In genomic region chr4:147131837-147132459, GRCm38 (mm10) we compare ENCODE assay signal across 9 mouse cellular contexts. TPM values are rescaled to one million over a fixed set of nuclear protein-coding genes. Genes with fewer than 3 reads are reported as not detected.
DNase-seq lines count a peak whose midpoint lies in the region; ATAC-seq lines count a peak whose summit lies in the region.
"Not testable (repeated sequence)": the region's sequence is repeated elsewhere in the genome, so short reads cannot be mapped to it uniquely, and the experiment has no call there.
"Had no signal": no experiment of that assay in that cellular context is flagged by ENCODE, and none has a peak within 500 bp of the region (broad histone marks: within the 10 kb centered on the region; RNA-seq: fewer than 3 reads in every experiment).

TSS of gene Zfp991 (plus strand) at chr4:147132038.

- H3K36me3 ChIP-seq in heart, embryonic 10.5 days; hindbrain, embryonic 12.5 days; kidney, embryonic 14.5 days (ENCODE audit: control insufficient read depth, insufficient read depth, low read length); liver, embryonic 11.5 days (ENCODE audit: control insufficient read depth, insufficient read depth, low read length); midbrain, embryonic 12.5 days; stomach, embryonic 15.5 days: not testable (repeated sequence)

- DNase-seq in adrenal gland, postnatal 25 days; heart, embryonic 10.5 days (ENCODE audit: low spot score); liver, embryonic 11.5 days (ENCODE audit: low spot score): not testable (repeated sequence)

- not testable (repeated sequence) for H3K27ac ChIP-seq in heart, embryonic 10.5 days; hindbrain, embryonic 12.5 days; kidney, embryonic 14.5 days (ENCODE audit: low read depth, low read length); liver, embryonic 11.5 days (ENCODE audit: low read depth, low read length); midbrain, embryonic 12.5 days (replicated peaks); stomach, embryonic 15.5 days

- not testable (repeated sequence) for H3K4me1 ChIP-seq in heart, embryonic 10.5 days; hindbrain, embryonic 12.5 days; kidney, embryonic 14.5 days (ENCODE audit: control insufficient read depth, insufficient read depth, low read length); liver, embryonic 11.5 days (replicated peaks; ENCODE audit: control insufficient read depth, insufficient read depth, low read length); midbrain, embryonic 12.5 days; stomach, embryonic 15.5 days

- not testable (repeated sequence) for H3K9ac ChIP-seq in hindbrain, embryonic 12.5 days; kidney, embryonic 14.5 days (ENCODE audit: low read depth, low read length); liver, embryonic 11.5 days (ENCODE audit: low read depth, low read length); midbrain, embryonic 12.5 days (replicated peaks); stomach, embryonic 15.5 days

- 26% methylated on average over 2 of the region's 15 CpGs for WGBS in heart, embryonic 10.5 days
- 28% methylated on average over 2 of the region's 15 CpGs for WGBS in hindbrain, embryonic 12.5 days
- WGBS in kidney, embryonic 14.5 days: 62% methylated on average over 2 of the region's 15 CpGs
- WGBS in liver, embryonic 11.5 days: 31% methylated on average over 2 of the region's 15 CpGs
- 40% methylated on average over 2 of the region's 15 CpGs for WGBS in midbrain, embryonic 12.5 days
- WGBS in stomach, embryonic 15.5 days: 34% methylated on average over 2 of the region's 15 CpGs

- ATAC-seq in erythroblast, adult 5-6 weeks (replicated peaks; ENCODE audit: low FRiP score, poor library complexity, severe bottlenecking): peak; percentile 64; the same call in 1 of the 2 replicates
- ATAC-seq in hindbrain, embryonic 12.5 days (ENCODE audit: low FRiP score); kidney, embryonic 14.5 days (ENCODE audit: low FRiP score, low TSS enrichment); midbrain, embryonic 12.5 days (ENCODE audit: low FRiP score, low read depth); stomach, embryonic 15.5 days (ENCODE audit: insufficient read depth, low FRiP score, low read depth): not testable (repeated sequence)
- ATAC-seq in liver, embryonic 11.5 days (replicated peaks; ENCODE audit: low FRiP score): peak; percentile 65

- not testable (repeated sequence) for H3K9me3 ChIP-seq in heart, embryonic 10.5 days; hindbrain, embryonic 12.5 days (replicated peaks); kidney, embryonic 14.5 days (ENCODE audit: control insufficient read depth, low read length); liver, embryonic 11.5 days (ENCODE audit: control insufficient read depth, low read length); stomach, embryonic 15.5 days
- H3K9me3 ChIP-seq in midbrain, embryonic 12.5 days: peaks cover 11% of the 10 kb centered on the region

- peak within 1 kb of the TSS; percentile 21; the same call in 1 of the 2 replicates for H3K4me2 ChIP-seq in hindbrain, embryonic 12.5 days (replicated peaks)
- peak within 1 kb of the TSS; percentile 19; the same call in 1 of the 2 replicates for H3K4me2 ChIP-seq in kidney, embryonic 14.5 days (replicated peaks; ENCODE audit: low read depth, low read length)
- H3K4me2 ChIP-seq in liver, embryonic 11.5 days: peak within 1 kb of the TSS; percentile 29; the same call in 1 of the 2 replicates
- 0 out of 2 replicates have a peak within 1 kb of the TSS, but pooled peaks have one; percentile 25 for H3K4me2 ChIP-seq in midbrain, embryonic 12.5 days (replicated peaks)
- H3K4me2 ChIP-seq in stomach, embryonic 15.5 days: not testable (repeated sequence)

- H3K4me3 ChIP-seq in heart, embryonic 10.5 days: peak within 1 kb of the TSS; percentile 43
- H3K4me3 ChIP-seq in hindbrain, embryonic 12.5 days: peak within 1 kb of the TSS; percentile 22
- H3K4me3 ChIP-seq in kidney, embryonic 14.5 days (ENCODE audit: low read length): peak within 1 kb of the TSS; percentile 21; the same call in 1 of the 2 replicates
- peak within 1 kb of the TSS; percentile 36 for H3K4me3 ChIP-seq in liver, embryonic 11.5 days (ENCODE audit: low read depth, low read length)
- H3K4me3 ChIP-seq in midbrain, embryonic 12.5 days: peak within 1 kb of the TSS; percentile 24; the same call in 1 of the 2 replicates
- peak within 1 kb of the TSS; percentile 29 for H3K4me3 ChIP-seq in stomach, embryonic 15.5 days (replicated peaks)

- H3K27me3 ChIP-seq in heart, embryonic 10.5 days (ENCODE audit: insufficient read depth, poor library complexity, severe bottlenecking); hindbrain, embryonic 12.5 days; kidney, embryonic 14.5 days (ENCODE audit: control insufficient read depth, insufficient read depth, low read length); liver, embryonic 11.5 days (replicated peaks; ENCODE audit: control insufficient read depth, insufficient read depth, low read length); midbrain, embryonic 12.5 days; stomach, embryonic 15.5 days (replicated peaks): not testable (repeated sequence)

RNA-seq across cellular contexts. Expression of gene Zfp991, which starts in this region (rescaled TPM):
- 6.9 and 13.3 TPM in 2 replicates for total RNA-seq in adrenal gland, postnatal 25 days (2021)
- 4.8 and 6.9 TPM in 2 replicates for total RNA-seq in erythroblast, adult 5-6 weeks (2015; ENCODE audit: low replicate concordance)
- total RNA-seq in erythroblast, adult 5-6 weeks (2017; ENCODE audit: low replicate concordance): 5.5 and 7.5 TPM in 2 replicates
- 7.4 and 9.9 TPM in 2 replicates for polyA plus RNA-seq in heart, embryonic 10.5 days (2016; fragmentation: Nextera tagmentation; extraction: Ambion mirVana)
- polyA plus RNA-seq in hindbrain, embryonic 12.5 days (2016; fragmentation: Nextera tagmentation; extraction: Ambion mirVana): 5.7 and 7.0 TPM in 2 replicates
- 11.5 and 13.3 TPM in 2 replicates for polyA plus RNA-seq in kidney, embryonic 14.5 days (2014; fragmentation: Nextera tagmentation; extraction: Ambion mirVana)
- polyA plus RNA-seq in liver, embryonic 11.5 days (2014; fragmentation: Nextera tagmentation; extraction: Ambion mirVana): 15.8 and 16.1 TPM in 2 replicates
- polyA plus RNA-seq in midbrain, embryonic 12.5 days (2016; fragmentation: Nextera tagmentation; extraction: Ambion mirVana): 5.0 and 6.0 TPM in 2 replicates
- polyA plus RNA-seq in stomach, embryonic 15.5 days (2015; fragmentation: Nextera tagmentation; extraction: Ambion mirVana): 6.6 and 7.3 TPM in 2 replicates
- polyA plus RNA-seq: liver, adult 2 months had no signal
